Mouse (Mus musculus): ENCODE measurements around the gene Plpp6. TPM values are rescaled to one million over a fixed set of nuclear protein-coding genes. Genes with fewer than 3 reads are reported as not detected.

Plpp6 gene
- polyA plus RNA-seq, 1 experiment from 2014 or later = 2.7 TPM

DNA sequence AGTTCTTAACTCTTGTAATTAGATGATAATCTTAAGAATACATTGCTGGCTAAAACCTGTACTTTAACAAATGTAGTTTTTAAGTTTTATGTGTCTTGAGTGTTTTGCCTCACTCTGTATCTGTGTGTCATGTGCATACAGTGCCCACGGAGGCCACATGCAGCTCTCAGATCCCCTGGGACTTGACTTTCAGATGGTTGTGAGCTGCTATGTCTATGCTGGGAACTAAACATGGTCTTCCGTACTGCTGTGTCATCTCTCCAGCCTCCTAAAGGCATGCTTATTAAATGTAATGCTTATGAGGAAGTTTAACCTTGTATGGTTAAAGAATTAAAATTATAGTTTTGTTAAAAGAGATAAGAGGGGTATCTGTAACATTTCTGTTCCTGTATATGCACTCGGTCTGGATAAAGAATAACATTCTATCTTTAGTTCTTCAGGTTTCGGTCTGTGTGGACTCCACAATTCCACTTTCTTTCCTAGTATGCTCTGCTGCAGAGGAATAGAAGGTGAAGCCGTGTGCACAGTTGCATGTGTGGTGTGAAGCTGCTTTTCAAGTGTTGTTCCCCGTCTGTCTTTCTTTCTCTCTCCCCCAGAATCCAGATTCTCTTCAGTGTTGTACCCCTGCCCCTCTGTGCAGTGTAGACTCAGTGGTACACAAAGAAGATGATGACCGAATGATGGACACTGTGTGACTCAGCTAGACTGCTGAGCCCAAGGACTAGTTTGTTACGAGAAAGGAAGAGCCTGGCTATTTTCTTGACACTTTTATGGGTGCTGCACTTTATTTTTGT, 51.9 kb downstream of the Plpp6 start:
- Histone ChIP-seq H3K27me3 (replicated peaks) (no peaks in the 10 kb centered on the region), H3K9me3 (replicated peaks) (no peaks in the 10 kb centered on the region), H3K36me3 (peaks cover 82% of the 10 kb centered on the region), H3K4me3 (no peak overlapping the region), H3K27ac (no peak overlapping the region), H3K9ac (no peak overlapping the region), H3K4me1 (no peaks in the 10 kb centered on the region), H3K4me2 (no peak overlapping the region)
- no peak for ATAC-seq
- WGBS (ENCODE audit: insufficient replicate concordance) = 81% methylated on average over 8 of the region's 8 CpGs

DNA sequence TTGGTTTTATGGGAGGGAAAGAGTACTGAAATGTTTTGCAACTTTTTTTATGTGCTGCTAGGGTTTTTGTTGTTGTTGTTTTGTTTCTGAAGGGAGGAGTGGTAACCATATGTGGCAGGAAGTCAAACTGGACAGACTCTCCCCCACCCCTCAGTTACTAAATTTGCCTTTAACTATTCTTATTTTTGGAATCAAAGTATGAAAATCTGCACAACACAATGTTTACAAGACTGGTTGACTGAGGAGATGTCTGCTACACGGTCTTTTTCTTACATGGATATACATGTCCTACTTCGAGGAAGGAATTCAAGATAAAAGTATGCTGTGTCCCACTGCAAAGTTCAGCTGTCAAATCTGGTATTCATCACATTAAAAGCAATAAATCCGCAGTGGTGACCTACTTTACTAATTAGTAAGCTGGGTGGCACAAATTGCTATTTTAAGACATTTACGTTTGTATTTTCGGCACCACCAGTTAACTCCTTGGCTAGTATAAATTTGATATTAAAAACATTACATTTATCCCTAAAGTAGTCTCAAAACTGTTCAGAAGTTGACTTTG, 52.5 kb downstream of the Plpp6 start:
- H3K27me3 ChIP-seq (replicated peaks) = no peaks in the 10 kb centered on the region
- no peak for ATAC-seq

More for the DNA sequence above, 52.5 kb downstream of the Plpp6 start:
- Histone ChIP-seq H3K27ac (no peak overlapping the region), H3K4me3 (no peak overlapping the region), H3K9me3 (replicated peaks) (no peaks in the 10 kb centered on the region), H3K4me2 (no peak overlapping the region), H3K4me1 (no peaks in the 10 kb centered on the region), H3K9ac (no peak overlapping the region), H3K36me3 (peaks cover 82% of the 10 kb centered on the region)
- WGBS (ENCODE audit: insufficient replicate concordance) = 75% methylated on average over 5 of the region's 5 CpGs

Other genes starting within 250 kb of the Plpp6 start
- gene Slc1a1, start 128.9 kb upstream of the Plpp6 start, polyA plus RNA-seq (2016; fragmentation: Nextera tagmentation; extraction: Ambion mirVana) = 0.04 and 0.06 TPM in 2 replicates
- gene 4430402I18Rik, start 3.8 kb downstream of the Plpp6 start, polyA plus RNA-seq (2016; fragmentation: Nextera tagmentation; extraction: Ambion mirVana) = 0.85 and 1.0 TPM in 2 replicates
- 17.8 and 18.1 TPM in 2 replicates for gene Cdc37l1, start 26.4 kb downstream of the Plpp6 start, polyA plus RNA-seq (2016; fragmentation: Nextera tagmentation; extraction: Ambion mirVana)
- gene Ak3, start 84.0 kb downstream of the Plpp6 start, polyA plus RNA-seq (2016; fragmentation: Nextera tagmentation; extraction: Ambion mirVana) = 56.9 and 59.3 TPM in 2 replicates
- gene Rcl1, start 137.4 kb downstream of the Plpp6 start, polyA plus RNA-seq (2016; fragmentation: Nextera tagmentation; extraction: Ambion mirVana) = 81.1 and 83.7 TPM in 2 replicates

Data from liver, embryonic 12.5 days (tissue).